Mouse (Mus musculus) brain, adult 2 months (tissue): ENCODE measurements around the gene Haus4.
A peak's percentile ranks its signal among the peaks of the same experiment; 100 is the strongest.

ENCODE experiments used
- DNase-seq: peaks from one replicate; pipeline ENCODE4 v3.0.0; 2011; ENCODE audit warnings: low read depth, low spot score

The Haus4 gene

DNA sequence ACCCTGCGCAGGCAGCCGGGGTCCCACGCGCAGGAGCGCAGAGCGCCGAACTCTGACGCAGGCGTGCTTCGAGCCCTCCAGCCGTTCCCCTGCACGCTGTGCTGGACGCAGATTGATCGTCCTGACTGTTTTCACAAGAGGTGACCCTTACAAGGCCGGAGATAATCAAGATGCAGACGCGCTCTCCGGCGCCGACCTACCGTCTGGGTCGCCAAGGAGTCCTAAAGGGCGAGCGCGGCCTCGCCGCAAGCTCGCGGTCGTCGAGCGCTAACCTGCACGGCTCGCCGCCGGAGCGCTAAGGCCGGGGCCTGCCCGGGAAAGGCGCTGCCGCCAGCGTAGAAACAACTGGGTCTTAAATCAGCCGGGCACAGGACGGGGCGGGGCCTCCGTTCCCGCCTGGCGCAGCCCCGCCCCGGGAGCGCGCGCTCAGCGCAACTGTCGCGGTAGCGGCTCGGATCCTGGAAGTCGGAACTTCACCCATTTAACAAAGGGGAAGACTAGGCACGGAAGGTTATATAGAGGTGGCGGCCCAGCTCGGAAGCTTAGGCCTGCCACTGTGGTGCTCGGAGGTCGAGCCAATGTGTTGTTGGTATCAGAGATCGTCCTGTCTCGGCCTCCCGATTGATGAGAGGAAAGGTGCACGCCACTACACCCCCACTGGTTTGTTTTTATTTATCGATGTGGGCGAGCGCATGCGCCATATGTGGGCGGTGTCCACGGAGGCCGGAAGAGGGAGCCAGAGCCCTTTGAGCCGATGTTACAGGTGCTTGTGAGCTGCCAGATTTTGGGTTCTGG, at the start of gene Haus4:
Gene Haus4, minus strand, starts transcription at position 642 of the 795 bp plus-strand sequence.
- peak; percentile 85 for DNase-seq

DNA sequence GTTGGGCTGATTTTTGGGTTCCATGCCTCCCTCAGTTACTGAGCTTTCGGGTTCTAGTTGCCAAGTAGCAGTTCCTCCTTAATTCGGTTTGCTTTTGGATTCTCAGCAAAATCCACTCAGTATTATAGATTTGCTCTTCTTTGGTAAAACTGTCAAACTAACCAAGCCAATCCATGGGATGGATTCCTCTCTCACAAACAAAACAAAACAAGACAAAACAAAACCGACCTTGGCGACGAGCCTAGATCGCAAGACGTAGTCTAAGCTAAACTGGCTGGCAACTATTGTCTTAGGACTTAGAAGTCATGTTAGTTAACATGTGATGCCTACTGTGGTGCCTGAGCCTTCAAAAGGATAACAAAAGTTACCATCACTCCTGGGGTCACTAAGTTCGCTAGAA, 49.3 kb upstream of the Haus4 start:
- DNase-seq = no peak

DNA sequence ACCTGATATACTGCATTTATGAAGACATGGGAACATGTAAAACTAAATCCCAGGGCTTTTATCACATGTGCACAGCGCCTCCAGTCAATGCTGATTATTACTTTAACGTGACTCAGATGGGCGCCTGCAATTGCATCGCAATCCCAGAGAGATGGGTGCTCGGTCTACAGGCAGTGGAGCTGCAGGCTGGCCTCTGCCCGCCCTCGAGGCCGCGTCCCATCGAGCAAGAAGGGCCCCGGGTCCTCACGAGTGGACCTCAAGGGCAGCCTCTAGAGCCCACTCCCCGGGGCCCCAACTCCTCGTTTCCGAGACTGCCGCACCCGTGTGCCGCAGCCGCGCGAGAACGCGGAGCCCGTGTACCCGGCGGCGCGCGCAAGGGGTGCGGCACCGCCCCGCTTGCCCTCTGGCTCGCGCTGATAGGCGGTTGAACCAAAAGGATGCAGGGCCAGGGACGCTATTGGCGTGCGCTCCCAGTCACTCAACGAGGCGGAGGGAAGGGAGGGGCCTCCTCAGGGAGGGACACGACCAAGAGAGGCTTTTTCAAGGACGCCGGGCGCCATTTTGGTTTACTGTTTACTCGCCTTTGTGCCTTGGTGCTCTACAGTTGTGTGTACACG, 48.7 kb upstream of the Haus4 start:
- DNase-seq = peak; percentile 99

DNA sequence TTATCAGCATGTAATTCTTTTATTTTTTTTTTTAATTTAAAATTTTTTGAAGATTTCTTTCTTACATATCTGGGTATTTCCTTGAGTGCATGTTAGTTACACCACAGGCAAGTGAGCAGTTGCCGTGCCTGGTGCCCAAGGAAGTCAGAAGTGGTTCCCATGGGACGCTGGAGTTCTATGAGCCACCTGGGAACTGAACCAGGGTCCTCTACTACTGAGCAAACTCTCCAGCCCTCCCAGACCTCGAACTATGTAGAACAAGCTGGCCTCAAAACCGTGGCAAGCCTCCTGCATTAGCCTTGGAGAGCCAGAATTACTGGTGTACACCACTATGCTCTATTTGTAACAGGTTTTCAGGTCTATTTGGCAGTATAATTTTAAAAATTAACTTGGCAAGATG, 48.2 kb upstream of the Haus4 start:
- no peak for DNase-seq

DNA sequence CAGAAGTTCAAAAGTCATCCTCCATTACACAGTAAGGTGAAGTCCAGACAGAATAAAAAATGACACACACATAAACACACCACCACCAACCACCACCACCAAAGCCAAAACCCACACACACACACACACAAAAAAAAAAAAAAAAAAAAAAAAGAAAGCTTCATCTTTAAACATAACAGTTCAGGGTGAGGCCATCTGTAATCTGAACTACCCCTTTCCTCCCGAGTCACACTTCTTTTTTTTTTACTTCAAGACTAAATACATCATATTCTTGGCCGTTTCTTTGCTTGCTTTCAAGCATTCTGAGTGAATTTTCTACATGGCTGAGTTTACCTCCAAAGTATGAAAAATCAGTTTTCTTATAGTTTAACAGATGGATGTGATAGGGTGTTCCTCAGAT, 47.2 kb upstream of the Haus4 start:
- DNase-seq = no peak

DNA sequence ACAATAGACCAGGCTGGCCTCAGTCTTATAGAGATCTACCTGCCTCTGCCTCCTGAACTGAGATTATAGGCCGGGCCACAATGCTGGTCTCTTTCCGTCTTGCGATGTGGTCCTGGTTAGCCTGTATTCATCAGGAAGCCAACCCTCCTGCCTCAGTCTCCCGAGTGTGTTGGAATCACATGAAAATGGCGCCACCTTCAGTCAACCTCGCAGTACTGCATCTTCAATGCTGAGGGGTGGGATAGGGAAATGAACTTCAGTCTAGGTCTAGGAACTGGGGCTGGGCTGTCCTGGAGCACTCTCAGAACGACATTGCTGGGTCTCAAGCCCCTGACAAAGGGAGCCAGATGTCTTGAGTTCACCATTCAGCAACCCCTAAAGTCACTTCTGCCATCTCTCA, 42.7 kb upstream of the Haus4 start:
- no peak for DNase-seq

DNA sequence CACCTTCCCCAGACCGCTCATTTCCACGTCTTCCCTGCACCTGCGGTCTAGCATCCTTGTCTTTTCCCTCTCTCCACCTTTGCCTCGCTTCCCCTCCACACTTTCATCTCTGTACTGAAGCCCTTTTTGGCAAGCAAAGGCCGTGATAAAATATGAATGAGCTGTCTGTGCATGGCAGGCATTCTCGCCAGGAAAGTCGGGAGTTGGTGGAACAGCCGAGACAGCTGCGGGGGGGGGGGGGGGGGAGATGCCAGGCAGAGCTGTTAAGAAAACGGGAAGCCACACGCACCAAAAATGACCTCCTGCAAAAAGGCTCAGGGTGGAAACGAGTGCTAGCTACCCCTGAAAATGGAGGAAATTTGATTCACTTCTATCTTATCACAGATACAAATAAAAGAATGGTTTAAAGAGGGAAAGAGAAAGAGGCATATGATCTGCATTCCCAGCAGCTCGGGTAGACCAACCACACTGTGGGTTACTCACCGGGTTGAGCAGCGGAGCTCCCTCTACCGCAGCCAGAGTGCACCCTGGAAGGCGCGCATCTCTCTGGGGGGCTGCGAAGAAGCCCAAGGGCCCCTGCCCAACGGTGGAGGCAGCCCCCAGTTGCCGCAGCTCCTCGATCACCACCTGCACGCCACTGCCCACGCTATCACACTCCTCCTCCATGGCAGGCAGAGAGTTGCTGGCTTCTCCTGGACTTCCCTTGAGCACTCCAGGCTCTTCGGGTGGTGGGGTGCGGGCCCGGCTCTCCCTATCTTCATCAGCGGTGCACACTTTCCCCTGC, 40.4 kb upstream of the Haus4 start:
- peak; percentile 83 for DNase-seq

DNA sequence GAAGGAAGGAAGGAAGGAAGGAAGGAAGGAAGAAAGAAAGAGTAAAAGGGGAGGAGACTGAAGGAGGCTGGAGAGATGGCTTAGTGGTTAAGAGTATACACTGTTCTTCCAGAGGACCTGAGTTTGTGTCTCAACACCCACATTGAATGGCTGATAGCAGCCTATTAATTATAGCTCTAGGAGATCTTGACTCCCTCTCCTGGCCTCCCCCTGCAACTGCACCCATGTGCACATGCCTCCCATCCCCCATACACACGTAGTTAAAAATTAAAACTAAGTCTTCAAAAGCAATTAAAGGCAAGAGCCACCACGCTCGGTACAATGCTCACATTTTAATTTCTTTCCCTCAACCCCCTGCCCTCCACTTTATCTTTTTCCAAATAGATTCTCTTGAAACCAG, 39.6 kb upstream of the Haus4 start:
- peak; percentile 42 for DNase-seq

DNA sequence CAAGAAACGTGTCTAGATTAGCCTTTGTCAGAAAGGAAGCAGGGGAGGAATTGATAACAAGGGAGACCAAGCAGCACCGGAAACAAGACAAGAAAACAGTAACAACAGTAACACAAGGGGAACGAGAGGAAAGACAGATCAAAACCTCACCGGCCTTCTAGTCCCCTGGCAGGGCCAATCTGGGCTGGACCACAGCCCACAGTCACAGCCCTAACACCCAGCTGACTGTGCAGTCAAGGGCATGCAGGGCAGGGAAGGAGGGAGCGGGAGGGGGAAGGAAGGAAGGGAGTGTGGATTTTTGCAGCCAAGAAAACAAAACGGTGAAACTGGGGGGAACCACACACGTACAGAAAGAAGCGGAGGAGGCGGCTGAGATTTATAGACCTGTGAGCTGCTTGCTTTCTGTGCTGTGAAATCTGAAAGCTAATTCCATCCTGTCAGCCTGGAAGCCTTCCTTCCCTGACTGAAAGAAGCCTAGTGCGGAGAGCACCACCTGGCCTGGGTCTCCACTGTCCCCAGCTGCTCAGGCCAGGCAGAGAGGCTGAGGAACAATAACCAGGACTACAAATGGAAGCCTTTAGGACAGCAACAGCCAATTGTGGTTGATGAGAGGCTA, 38.0 kb upstream of the Haus4 start:
- DNase-seq = peak; percentile 82

DNA sequence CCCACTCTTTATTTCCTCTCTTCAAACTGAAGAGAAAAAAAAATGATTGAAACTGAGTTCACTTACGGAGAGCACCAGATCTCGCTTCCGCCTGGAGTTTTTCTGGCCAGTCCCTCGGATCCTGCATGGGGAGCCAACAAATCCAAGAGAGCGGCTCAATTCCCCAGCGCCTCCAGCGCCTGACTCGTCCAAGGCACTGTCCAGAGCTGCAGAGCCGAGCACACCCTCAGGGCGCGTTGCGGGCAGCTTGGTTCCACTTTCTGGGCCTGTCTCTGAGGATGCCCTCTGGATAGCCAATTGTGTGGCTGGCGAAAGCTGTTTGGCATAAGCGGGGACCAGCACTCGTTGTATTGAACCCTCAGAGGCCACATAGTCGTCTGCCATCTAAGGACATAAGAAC, 36.6 kb upstream of the Haus4 start:
- DNase-seq = no peak

DNA sequence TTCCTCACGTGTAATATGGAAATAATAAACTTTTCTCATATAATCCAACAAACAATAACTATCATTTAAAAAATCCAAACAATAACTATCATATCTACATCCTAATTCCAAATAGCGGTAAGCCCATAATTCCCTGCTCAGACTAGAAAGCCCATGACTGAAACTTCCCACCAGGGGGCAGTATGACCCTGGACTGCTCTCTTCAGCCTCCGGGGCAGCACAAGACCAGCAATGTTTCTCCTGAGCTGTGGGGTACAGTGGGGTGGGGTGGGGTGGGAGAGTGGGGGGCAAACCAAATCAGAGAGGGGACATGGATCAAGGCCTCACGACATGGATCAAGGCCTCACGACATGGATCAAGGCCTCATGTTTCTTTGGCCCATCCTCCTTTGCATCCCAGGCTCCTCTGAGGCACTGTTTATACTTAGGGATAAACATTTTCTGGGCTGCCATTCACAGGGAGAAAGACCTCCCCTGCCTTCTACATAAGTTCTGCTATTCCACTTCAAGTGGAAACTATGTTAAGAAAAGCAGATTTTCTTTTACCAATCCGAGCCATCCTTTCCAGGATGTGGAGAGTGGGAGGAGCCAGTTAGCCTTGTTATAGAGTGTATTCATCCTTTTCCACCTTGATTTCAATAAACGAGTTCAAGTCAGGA, 29.4 kb upstream of the Haus4 start:
- DNase-seq = peak; percentile 75

DNA sequence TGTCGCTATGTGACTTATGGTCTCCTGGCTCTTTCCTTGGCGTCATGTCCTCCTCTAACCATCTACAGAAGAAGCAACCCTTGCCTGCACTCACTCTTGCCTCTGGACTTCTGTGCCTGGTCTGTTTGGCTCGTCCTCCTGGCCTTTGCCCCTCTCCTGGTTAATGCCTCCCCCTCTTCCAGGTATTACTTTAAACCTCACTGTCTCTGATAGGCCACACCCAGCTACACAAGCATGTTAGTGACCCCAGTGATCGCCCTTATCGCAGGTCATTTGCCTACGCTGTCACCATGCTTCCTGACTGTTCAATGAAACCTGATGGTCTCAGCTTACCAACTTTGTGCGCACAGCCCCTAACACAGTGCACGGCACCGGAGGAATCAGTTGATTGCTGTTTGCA, 28.1 kb upstream of the Haus4 start:
- DNase-seq = no peak

DNA sequence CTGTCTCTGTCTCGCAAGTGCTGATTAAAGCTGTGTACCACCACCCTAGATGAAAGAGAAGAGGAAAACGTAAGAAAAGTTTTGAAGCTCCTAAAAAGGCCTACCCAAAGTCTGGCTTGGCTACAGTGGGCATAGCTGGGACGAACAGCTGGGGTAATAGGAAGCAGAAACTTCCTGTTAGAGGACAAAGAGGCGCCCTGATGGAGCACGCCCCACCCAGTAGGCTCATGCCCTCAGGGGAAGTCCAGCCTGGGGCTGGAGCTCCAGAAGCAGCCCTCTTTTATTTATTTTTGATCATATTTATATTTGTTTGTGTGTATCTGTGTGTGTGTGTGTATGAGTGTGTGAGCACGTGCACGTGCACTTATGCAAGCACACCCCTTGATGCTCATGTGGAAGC, 25.2 kb upstream of the Haus4 start:
- no peak for DNase-seq

DNA sequence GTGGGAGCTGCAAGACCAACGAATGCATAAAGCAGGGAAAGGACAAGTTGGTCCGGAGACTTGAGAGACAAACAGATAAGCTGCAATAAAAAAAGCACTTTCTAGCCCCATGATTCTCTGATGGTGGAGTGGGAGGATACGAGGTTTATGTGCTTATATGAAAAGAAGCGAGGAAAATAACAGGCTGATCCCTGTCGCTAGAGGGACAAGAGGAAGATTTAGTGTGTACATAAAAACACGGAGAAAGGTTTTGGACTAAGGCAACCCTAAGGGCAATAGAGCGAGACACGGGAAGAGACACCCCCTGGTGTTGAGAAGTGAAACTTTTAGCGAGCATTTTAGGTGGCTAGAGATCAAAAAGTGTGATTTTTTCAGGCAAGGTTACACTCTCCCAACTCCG, 23.6 kb upstream of the Haus4 start:
- DNase-seq = peak; percentile 41

DNA sequence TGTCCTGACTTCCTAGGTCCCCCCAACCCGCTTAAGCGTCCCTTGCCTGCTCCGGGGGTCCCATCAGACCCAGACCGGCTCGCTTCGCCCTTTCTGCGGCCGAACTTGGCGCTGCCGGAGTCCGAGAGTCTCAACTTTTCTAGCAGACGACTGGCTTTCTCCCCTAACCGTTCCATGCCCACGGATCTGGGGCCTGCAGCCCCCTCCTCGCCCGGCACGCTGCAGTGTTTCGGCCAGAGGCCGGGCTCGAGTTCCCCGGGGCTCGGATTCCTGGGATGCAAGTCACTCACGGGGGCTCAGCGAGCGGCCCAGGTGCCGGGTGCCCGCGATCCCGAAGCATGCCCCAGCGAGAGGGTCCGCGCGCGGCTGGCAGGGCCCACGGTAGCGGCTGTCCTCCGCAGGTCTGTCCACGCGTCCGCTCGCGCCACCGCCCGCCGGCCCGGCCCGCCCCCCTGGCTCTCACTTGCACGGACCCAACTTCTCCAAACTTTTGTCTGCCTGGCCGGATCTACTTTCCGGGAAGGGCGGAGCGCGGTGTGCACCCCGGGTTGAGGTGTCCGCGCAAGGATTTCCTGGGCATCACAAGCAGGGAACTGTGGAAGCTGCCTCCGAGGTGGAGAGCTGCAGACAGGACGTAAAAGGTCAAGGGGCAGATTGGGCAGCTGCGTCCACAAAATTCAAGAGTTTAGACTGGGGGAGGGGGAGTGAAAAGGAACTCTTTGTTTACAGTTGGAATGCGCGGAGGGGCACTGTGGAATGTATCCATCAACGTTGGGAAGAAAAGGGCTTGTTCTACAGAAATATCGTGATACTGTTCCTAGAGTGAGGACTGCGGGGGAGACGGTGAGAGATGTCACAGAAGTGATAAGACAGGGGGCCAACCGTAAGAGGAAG, 22.9 kb upstream of the Haus4 start, which contains the start of gene Ajuba:
Gene Ajuba, minus strand, starts transcription at position 470 of the 894 bp plus-strand sequence.
- peak; percentile 76 for DNase-seq

DNA sequence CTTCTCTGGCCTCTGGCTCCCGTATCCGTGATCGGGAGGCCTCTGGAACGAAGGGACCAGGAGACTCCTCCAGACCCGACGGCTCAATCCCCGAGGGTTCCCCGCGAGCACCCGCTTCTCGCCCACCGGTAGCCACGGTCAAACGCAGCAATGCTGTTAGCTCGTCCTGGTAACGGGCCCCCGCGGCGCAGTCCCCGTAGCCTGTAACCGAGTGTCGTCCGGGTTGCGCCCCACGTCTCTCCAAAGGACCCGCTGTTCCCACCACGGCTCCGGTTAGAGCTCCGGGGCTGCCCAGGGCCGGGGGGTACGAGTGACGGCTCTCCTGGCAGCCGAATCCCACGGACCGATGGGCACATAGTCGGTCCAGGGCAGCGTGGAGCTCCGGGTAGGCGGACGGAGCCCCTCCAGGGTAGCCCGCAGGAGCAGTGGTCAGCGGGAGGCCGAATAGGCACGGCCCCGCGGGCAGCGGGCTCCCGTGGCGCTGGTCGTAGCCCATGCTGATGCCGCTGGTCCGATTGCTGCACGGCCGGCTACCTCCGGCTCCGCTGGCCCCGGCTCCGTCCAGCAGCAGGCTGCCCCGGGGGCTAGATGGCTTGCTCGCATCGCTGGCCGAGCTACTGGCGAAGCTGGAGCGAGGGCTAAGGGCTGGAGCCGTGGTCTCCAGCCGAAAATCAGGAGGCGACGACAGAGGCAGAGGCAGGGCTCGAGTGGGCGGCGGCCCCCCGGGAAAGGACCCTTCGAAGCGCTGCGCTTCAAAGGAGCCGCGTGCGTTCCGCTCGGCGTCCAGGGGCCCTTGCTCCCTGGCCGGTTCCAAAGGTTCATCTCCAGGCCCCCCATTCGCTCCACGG, 22.0 kb upstream of the Haus4 start:
- DNase-seq = no peak

DNA sequence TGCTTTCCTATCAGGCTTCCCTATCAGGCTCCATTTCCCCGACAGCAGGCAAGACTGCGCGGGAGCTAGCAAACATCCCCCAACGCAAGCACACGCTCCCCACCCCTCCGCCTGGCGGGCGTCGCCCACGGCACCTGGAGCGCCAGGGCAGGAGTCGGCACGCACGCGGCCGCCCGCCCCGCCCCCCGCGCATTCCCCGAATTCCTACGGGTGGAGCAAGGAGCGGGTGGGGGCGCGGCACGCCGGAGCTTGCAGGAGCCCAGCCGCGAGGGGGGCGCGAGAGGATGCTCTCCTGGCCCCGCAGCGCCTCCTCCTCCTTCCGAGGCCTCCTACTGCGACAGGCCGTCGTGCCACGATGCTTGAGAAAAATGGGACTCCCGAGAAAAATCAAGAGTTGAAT, 21.2 kb upstream of the Haus4 start:
- DNase-seq = no peak

DNA sequence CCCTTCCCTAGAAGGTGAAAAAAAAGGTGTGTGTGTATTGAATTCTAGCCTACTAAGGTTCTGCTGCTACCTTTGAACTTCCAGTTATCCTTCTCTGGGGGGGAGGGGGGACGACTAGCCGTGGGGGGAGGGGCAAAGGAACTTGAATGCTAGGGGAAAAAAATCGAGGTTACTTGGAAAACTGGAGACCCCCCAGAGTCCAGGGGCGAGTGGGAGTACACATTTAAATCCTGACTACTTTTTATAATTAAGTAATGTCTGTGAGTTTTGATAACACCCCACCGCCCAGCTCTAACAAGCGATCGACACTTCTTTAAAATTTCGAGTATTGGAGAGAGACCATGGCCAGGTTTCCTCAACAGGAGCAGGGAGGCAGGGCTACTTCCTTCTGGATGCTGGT, 20.6 kb upstream of the Haus4 start:
- DNase-seq = no peak

DNA sequence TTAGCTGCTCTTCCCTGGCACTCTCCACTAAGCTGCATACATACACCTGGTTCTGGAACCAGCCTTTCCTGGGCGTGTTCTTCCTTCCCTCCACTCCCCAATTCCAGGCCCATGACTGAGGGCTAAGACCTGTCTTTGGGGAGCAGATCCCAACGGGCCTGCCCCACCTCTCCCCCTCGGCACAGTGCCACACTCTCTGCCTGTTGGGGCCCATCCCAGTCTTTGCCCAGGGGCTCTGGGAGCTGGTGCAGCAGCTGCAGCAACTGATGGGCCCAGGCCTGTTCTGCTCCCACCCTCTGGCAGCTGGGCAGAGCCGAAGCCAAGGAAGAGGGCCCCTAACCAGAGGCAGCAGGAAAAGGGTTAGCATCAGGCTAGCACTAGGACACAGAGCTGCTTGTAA, 19.8 kb upstream of the Haus4 start:
- DNase-seq = no peak
